Mouse (Mus musculus) CH12.LX (cell line): ENCODE data around the gene AC140267.1. TPM values are rescaled to one million over a fixed set of nuclear protein-coding genes. Genes with fewer than 3 reads are reported as not detected.

Experiments used
- DNase-seq: peaks from one replicate; pipeline ENCODE4 v3.0.0-alpha.2; 2013; ENCODE audit errors: extremely low read depth
- H3K27ac ChIP-seq: 2 replicates; pipeline ENCODE4 v1.5.1; 2012; ENCODE audit warnings: low read depth, mild to moderate bottlenecking, control low read depth, moderate library complexity; ENCODE audit not compliant: insufficient read depth
- H3K27me3 ChIP-seq: replicated peaks from 2 replicates; pipeline ENCODE3; 2012; ENCODE audit warnings: inconsistent platforms
- H3K36me3 ChIP-seq, 2 experiments: replicated peaks in 1 of 2; 2 replicates each; pipeline versions ENCODE3 to v1.6.1; 2012; ENCODE audit warnings: inconsistent platforms in 1 of 2, low read length in 1 of 2, mild to moderate bottlenecking in 1 of 2, mixed read lengths in 1 of 2, moderate library complexity in 1 of 2; ENCODE audit not compliant: control insufficient read depth in 1 of 2, insufficient read depth in 1 of 2
- H3K4me1 ChIP-seq, 2 experiments: 2 replicates each; pipeline ENCODE4 v1.6.1; 2012; ENCODE audit warnings: inconsistent platforms in 1 of 2, moderate library complexity in 1 of 2; ENCODE audit not compliant: insufficient read depth in 2 of 2, control insufficient read depth in 1 of 2
- H3K4me2 ChIP-seq: 2 replicates; pipeline ENCODE4 v1.6.1; 2012; ENCODE audit warnings: low read depth, mild to moderate bottlenecking, control low read depth; ENCODE audit not compliant: poor library complexity, insufficient read depth, severe bottlenecking
- H3K4me3 ChIP-seq, 3 experiments: fragments of 150-350 bp in 1 of 3; sonication (generic) in 1 of 3; replicated peaks in 1 of 3; 2 replicates each; pipeline versions ENCODE3 to v1.5.1; 2011 to 2012; ENCODE audit warnings: low read depth in 2 of 3, low read length in 2 of 3, mild to moderate bottlenecking in 2 of 3, moderate library complexity in 2 of 3, control low read depth in 1 of 3, improper control_type of control experiment in 1 of 3, inconsistent platforms in 1 of 3, mixed read lengths in 1 of 3; ENCODE audit not compliant: poor library complexity in 1 of 3
- H3K79me2 ChIP-seq: replicated peaks from 2 replicates; pipeline ENCODE4 v1.6.1; 2012; ENCODE audit warnings: mild to moderate bottlenecking, moderate library complexity; ENCODE audit not compliant: control insufficient read depth, poor library complexity, insufficient read depth, severe bottlenecking; ENCODE audit errors: extremely low read depth
- H3K9ac ChIP-seq: 2 replicates; pipeline ENCODE4 v1.6.1; 2012; ENCODE audit warnings: low read depth, mild to moderate bottlenecking, control low read depth, moderate library complexity; ENCODE audit not compliant: insufficient read depth
- H3K9me3 ChIP-seq: replicated peaks from 2 replicates; pipeline ENCODE3; 2012; ENCODE audit warnings: low read length, inconsistent platforms, mixed read lengths
- CHD2 ChIP-seq: IDR thresholded peaks from 2 replicates; pipeline ENCODE4 v1.6.1; 2011; ENCODE audit warnings: low read length, improper control_type of control experiment
- CTCF ChIP-seq, 2 experiments: IDR thresholded peaks in 1 of 2; conservative IDR thresholded peaks in 1 of 2; 2 replicates each; pipeline ENCODE4 v1.5.1; 2011 to 2012; ENCODE audit warnings: low read depth in 2 of 2, low read length in 2 of 2, improper control_type of control experiment in 1 of 2, inconsistent platforms in 1 of 2, mild to moderate bottlenecking in 1 of 2, moderate library complexity in 1 of 2
- E2F4 ChIP-seq: IDR thresholded peaks from 2 replicates; pipeline ENCODE4 v1.6.1; 2011; ENCODE audit warnings: low read depth, low read length, improper control_type of control experiment; ENCODE audit not compliant: insufficient replicate concordance
- ELF1 ChIP-seq: IDR thresholded peaks from 2 replicates; pipeline ENCODE4 v1.6.1; 2014; ENCODE audit warnings: low read depth, mild to moderate bottlenecking, inconsistent platforms, low read length, improper control_type of control experiment
- EP300 ChIP-seq: IDR thresholded peaks from 2 replicates; pipeline ENCODE4 v1.6.1; 2011; ENCODE audit warnings: low read length, improper control_type of control experiment
- ETS1 ChIP-seq: conservative IDR thresholded peaks from 2 replicates; pipeline ENCODE4 v1.6.1; 2012; ENCODE audit warnings: low read depth, mild to moderate bottlenecking, inconsistent platforms, low read length, improper control_type of control experiment, moderate library complexity
- HCFC1 ChIP-seq: IDR thresholded peaks from 2 replicates; pipeline ENCODE4 v1.6.1; 2012; ENCODE audit warnings: low read depth, mild to moderate bottlenecking, inconsistent platforms, low read length, improper control_type of control experiment
- IRF4 ChIP-seq: IDR thresholded peaks from 2 replicates; pipeline ENCODE4 v1.6.1; 2014; ENCODE audit warnings: low read depth, mild to moderate bottlenecking, inconsistent platforms, low read length, improper control_type of control experiment
- JUN ChIP-seq: IDR thresholded peaks from 2 replicates; pipeline ENCODE4 v1.6.1; 2011; ENCODE audit warnings: low read depth, mild to moderate bottlenecking, low read length, improper control_type of control experiment, moderate library complexity; ENCODE audit not compliant: insufficient read depth
- JUND ChIP-seq: conservative IDR thresholded peaks from 2 replicates; pipeline ENCODE4 v1.6.1; 2011; ENCODE audit warnings: low read depth, low read length, improper control_type of control experiment
- KAT2A ChIP-seq: IDR thresholded peaks from 2 replicates; pipeline ENCODE4 v1.6.1; 2012; ENCODE audit warnings: low read length, improper control_type of control experiment, inconsistent platforms; ENCODE audit not compliant: insufficient replicate concordance
- MAFK ChIP-seq: IDR thresholded peaks from 2 replicates; pipeline ENCODE4 v1.6.1; 2011; ENCODE audit warnings: low read length, improper control_type of control experiment; ENCODE audit not compliant: insufficient replicate concordance
- MAX ChIP-seq: IDR thresholded peaks from 2 replicates; pipeline ENCODE4 v1.6.1; 2011; ENCODE audit warnings: low read length, improper control_type of control experiment
- MAZ ChIP-seq: IDR thresholded peaks from 2 replicates; pipeline ENCODE4 v1.6.1; 2012; ENCODE audit warnings: low read depth, mild to moderate bottlenecking, inconsistent platforms, low read length, improper control_type of control experiment, moderate library complexity
- MEF2A ChIP-seq: IDR thresholded peaks from 2 replicates; pipeline ENCODE4 v1.6.1; 2014; ENCODE audit warnings: low read depth, mild to moderate bottlenecking, inconsistent platforms, low read length, improper control_type of control experiment, borderline replicate concordance
- MXI1 ChIP-seq: IDR thresholded peaks from 2 replicates; pipeline ENCODE4 v1.6.1; 2011; ENCODE audit warnings: mild to moderate bottlenecking, low read depth, low read length, improper control_type of control experiment
- MYC ChIP-seq: IDR thresholded peaks from 2 replicates; pipeline ENCODE4 v1.6.1; 2011; ENCODE audit warnings: low read depth, mild to moderate bottlenecking, improper control_type of control experiment, low read length
- NELFE ChIP-seq: IDR thresholded peaks from 2 replicates; pipeline ENCODE4 v1.6.1; 2011; ENCODE audit warnings: low read depth, low read length, improper control_type of control experiment
- NRF1 ChIP-seq: IDR thresholded peaks from 2 replicates; pipeline ENCODE4 v1.6.1; 2014; ENCODE audit warnings: low read depth, mild to moderate bottlenecking, inconsistent platforms, low read length, improper control_type of control experiment, moderate library complexity
- PAX5 ChIP-seq: IDR thresholded peaks from 2 replicates; pipeline ENCODE4 v1.6.1; 2012; ENCODE audit warnings: low read length, inconsistent platforms, mixed read lengths
- POLR2A ChIP-seq: IDR thresholded peaks from 2 replicates; pipeline ENCODE4 v1.6.1; 2011; ENCODE audit warnings: low read depth, mild to moderate bottlenecking, improper control_type of control experiment, low read length
- POLR2AphosphoS2 ChIP-seq: IDR thresholded peaks from 2 replicates; pipeline ENCODE4 v1.6.1; 2011; ENCODE audit warnings: low read depth, low read length, improper control_type of control experiment
- RAD21 ChIP-seq: IDR thresholded peaks from 2 replicates; pipeline ENCODE4 v1.6.1; 2011; ENCODE audit warnings: low read depth, mild to moderate bottlenecking, low read length, improper control_type of control experiment, moderate library complexity
- RCOR1 ChIP-seq: conservative IDR thresholded peaks from 2 replicates; pipeline ENCODE4 v1.6.1; 2012; ENCODE audit warnings: low read depth, mild to moderate bottlenecking, inconsistent platforms, low read length, improper control_type of control experiment
- SIN3A ChIP-seq: IDR thresholded peaks from 2 replicates; pipeline ENCODE4 v1.6.1; 2012; ENCODE audit warnings: low read length, improper control_type of control experiment, inconsistent platforms
- SMC3 ChIP-seq: IDR thresholded peaks from 2 replicates; pipeline ENCODE4 v1.6.1; 2011; ENCODE audit warnings: low read depth, low read length, improper control_type of control experiment
- TCF12 ChIP-seq: IDR thresholded peaks from 2 replicates; pipeline ENCODE4 v1.6.1; 2014; ENCODE audit warnings: low read depth, mild to moderate bottlenecking, inconsistent platforms, low read length, improper control_type of control experiment
- UBTF ChIP-seq: IDR thresholded peaks from 2 replicates; pipeline ENCODE4 v1.6.1; 2012; ENCODE audit warnings: low read depth, mild to moderate bottlenecking, inconsistent platforms, low read length, improper control_type of control experiment, moderate library complexity
- USF2 ChIP-seq: conservative IDR thresholded peaks from 2 replicates; pipeline ENCODE4 v1.6.1; 2011; ENCODE audit warnings: low read depth, low read length, improper control_type of control experiment
- ZC3H11A ChIP-seq: IDR thresholded peaks from 2 replicates; pipeline ENCODE4 v1.6.1; 2012; ENCODE audit warnings: low read depth, mild to moderate bottlenecking, inconsistent platforms, low read length, improper control_type of control experiment
- ZMIZ1 ChIP-seq: IDR thresholded peaks from 2 replicates; pipeline ENCODE4 v1.6.1; 2012; ENCODE audit warnings: low read depth, mild to moderate bottlenecking, inconsistent platforms, low read length, improper control_type of control experiment
- dilution Hi-C: fragments of 300-500 bp; cut with MboI; formaldehyde crosslinking; loops from 2 replicates; pipeline ENCODE4 v1.14.3; 2020; ENCODE audit warnings: low sequenced_read_pairs; ENCODE audit not compliant: extremely low pct_unique_long_range_greater_than_20kb, extremely low pct_ligation_motif_present
- in situ Hi-C: fragments of 300-500 bp; cut with MboI; formaldehyde crosslinking; loops from 3 replicates; pipeline ENCODE4 v1.14.3; 2019; ENCODE audit warnings: low sequenced_read_pairs, low pct_ligation_motif_present, low pct_unique_long_range_greater_than_20kb, mixed read lengths
- polyA plus RNA-seq: library from polyadenylated mRNA; unstranded; fragments of >175 nt; gene quantifications from 2 replicates; pipeline ENCODE4 v1.2.1, GENCODE M21; 2012; ENCODE audit warnings: low read depth; ENCODE audit not compliant: insufficient read length
- total RNA-seq, 2 experiments: library from RNA; depleted of rRNA; stranded (reverse); fragments of 300-350 nt in 1 of 2; fragments of >200 nt in 1 of 2; gene quantifications; 2 replicates each; pipeline ENCODE4 v1.2.3; 2012 to 2014

AC140267.1 gene
- total and polyA plus RNA-seq, 3 experiments = not detected

- TF ChIP-seq PAX5 = no peak
Observed at GRCm38 (mm10) chr15:80263610-80264575, 28.3 kb downstream of the AC140267.1 start, which contains the start of gene Rps19bp1 (continued).

GRCm38 (mm10) chr15:80266281-80266680, 30.6 kb downstream of the AC140267.1 start:
- peaks cover 16% of the 10 kb centered on the region for H3K79me2 ChIP-seq
- H3K9me3 ChIP-seq = peaks cover 22% of the 10 kb centered on the region
- DNase-seq = peak; percentile 85
- no peak overlapping the region for H3K27ac ChIP-seq
- H3K9ac ChIP-seq = no peak overlapping the region
- dilution Hi-C loops (no loop called here), in situ Hi-C loops (loop anchor here (5.0 to 25.0 kb wide), 3 partner anchors 369 to 696 kb away; no protein-coding TSS in a partner anchor)
- peaks cover 0 to 15% of the 10 kb centered on the region in 2 experiments for H3K36me3 ChIP-seq
- H3K4me3 ChIP-seq = no peak overlapping the region
- H3K4me1 ChIP-seq = peaks cover 6 to 20% of the 10 kb centered on the region in 2 experiments; a peak in 3 of 4 replicates
- peaks cover 12% of the 10 kb centered on the region for H3K27me3 ChIP-seq
- no peak overlapping the region for H3K4me2 ChIP-seq
- TF ChIP-seq SMC3 = peak; percentile 73
- no peak for TF ChIP-seq ETS1
- no peak for TF ChIP-seq MXI1
- no peak for TF ChIP-seq POLR2AphosphoS2
- no peak for TF ChIP-seq MEF2A
- no peak for TF ChIP-seq NELFE
- no peak for TF ChIP-seq HCFC1
- TF ChIP-seq UBTF = no peak
- TF ChIP-seq USF2 = no peak
- no peak for TF ChIP-seq JUND
- TF ChIP-seq MAFK = no peak
- TF ChIP-seq TCF12 = no peak
- peak; percentile 94 for TF ChIP-seq RAD21
- TF ChIP-seq MYC = peak; percentile 70; the same call in 1 of the 2 replicates
- TF ChIP-seq E2F4 = no peak
- no peak for TF ChIP-seq POLR2A
- TF ChIP-seq MAZ = no peak
- no peak for TF ChIP-seq KAT2A
- TF ChIP-seq NRF1 = no peak
- TF ChIP-seq PAX5 = no peak
- TF ChIP-seq MAX = peak; percentile 77; the same call in 1 of the 2 replicates
- no peak for TF ChIP-seq JUN
- no peak for TF ChIP-seq RCOR1
- TF ChIP-seq ELF1 = peak; percentile 65; the same call in 1 of the 2 replicates
- TF ChIP-seq ZC3H11A = no peak
- no peak for TF ChIP-seq ZMIZ1
- TF ChIP-seq EP300 = no peak
- TF ChIP-seq IRF4 = no peak
- no peak for TF ChIP-seq SIN3A
- TF ChIP-seq CTCF (conservative IDR thresholded peaks at IDR 0.05 in 1 of 2, IDR thresholded peaks at IDR 0.05 in 1 of 2; ENCODE audit: low read depth in 2 of 2, low read length in 2 of 2) = peak; percentile 79 to 92
- no peak for TF ChIP-seq CHD2
